17 mouse cellular contexts compared by ENCODE assay signal in genomic region chr17:30348031-30348430, GRCm38 (mm10).
DNase-seq lines count a peak whose midpoint lies in the region; ATAC-seq and TF ChIP-seq lines count a peak whose summit lies in the region.
"Had no signal": no experiment of that assay in that cellular context is flagged by ENCODE, and none has a peak within 500 bp of the region (broad histone marks: within the 10 kb centered on the region; RNA-seq: fewer than 3 reads in every experiment).

No protein-coding gene starts in this region.

- no peaks in the 10 kb centered on the region for H3K36me3 ChIP-seq in liver, embryonic 12.5 days
- no peaks in the 10 kb centered on the region for H3K36me3 ChIP-seq in liver, embryonic 13.5 days
- H3K36me3 ChIP-seq in neural tube, embryonic 13.5 days = no peaks in the 10 kb centered on the region
- no peaks in the 10 kb centered on the region for H3K36me3 ChIP-seq in kidney, adult 2 months (ENCODE audit: control insufficient read depth, insufficient read depth, low read length)
- H3K36me3 ChIP-seq: heart, embryonic 13.5 days had no signal

- H3K4me2 ChIP-seq in liver, embryonic 12.5 days = peak overlapping the region; percentile 59
- H3K4me2 ChIP-seq in liver, embryonic 13.5 days = peak overlapping the region; percentile 52
- H3K4me2 ChIP-seq in neural tube, embryonic 13.5 days = no peak overlapping the region

- H3K4me3 ChIP-seq in liver, embryonic 12.5 days = no peak overlapping the region
- H3K4me3 ChIP-seq in liver, embryonic 13.5 days (replicated peaks) = no peak overlapping the region
- H3K4me3 ChIP-seq in neural tube, embryonic 13.5 days = no peak overlapping the region
- no peak overlapping the region for H3K4me3 ChIP-seq in kidney, adult 2 months (ENCODE audit: insufficient read depth, low read depth, low read length)
- H3K4me3 ChIP-seq: heart, embryonic 13.5 days; myocyte had no signal

- 63% methylated on average over 2 of the region's 2 CpGs for WGBS in liver, embryonic 12.5 days (ENCODE audit: insufficient replicate concordance)
- 78% methylated on average over 2 of the region's 2 CpGs for WGBS in liver, embryonic 13.5 days (ENCODE audit: insufficient replicate concordance)
- WGBS in neural tube, embryonic 13.5 days = 68% methylated on average over 2 of the region's 2 CpGs
- 87% methylated on average over 2 of the region's 2 CpGs for WGBS in kidney, adult 2 months

- no peaks in the 10 kb centered on the region for H3K9me3 ChIP-seq in liver, embryonic 12.5 days (replicated peaks)
- H3K9me3 ChIP-seq in liver, embryonic 13.5 days (replicated peaks) = no peaks in the 10 kb centered on the region
- no peaks in the 10 kb centered on the region for H3K9me3 ChIP-seq in neural tube, embryonic 13.5 days
- H3K9me3 ChIP-seq: heart, embryonic 13.5 days had no signal

- no peak for TF ChIP-seq POLR2A in kidney, adult 2 months (IDR thresholded peaks at IDR 0.05; ENCODE audit: low read depth, low read length)

- peaks cover 50% of the 10 kb centered on the region for H3K4me1 ChIP-seq in liver, embryonic 12.5 days
- peaks cover 59% of the 10 kb centered on the region for H3K4me1 ChIP-seq in liver, embryonic 13.5 days (replicated peaks)
- peaks cover 58% of the 10 kb centered on the region for H3K4me1 ChIP-seq in neural tube, embryonic 13.5 days (replicated peaks)
- 0 out of 2 replicates have a peak, but pooled peaks cover 6% of the 10 kb centered on the region for H3K4me1 ChIP-seq in kidney, adult 2 months (ENCODE audit: control insufficient read depth, insufficient read depth, low read length)

- H3K27me3 ChIP-seq in liver, embryonic 12.5 days (replicated peaks) = 0 out of 2 replicates have a peak, but pooled peaks cover 3% of the 10 kb centered on the region
- H3K27me3 ChIP-seq in liver, embryonic 13.5 days = no peaks in the 10 kb centered on the region
- H3K27me3 ChIP-seq in neural tube, embryonic 13.5 days = no peaks in the 10 kb centered on the region
- H3K27me3 ChIP-seq in kidney, adult 2 months (replicated peaks; ENCODE audit: control insufficient read depth, insufficient read depth, low read length) = no peaks in the 10 kb centered on the region
- H3K27me3 ChIP-seq: heart, embryonic 13.5 days had no signal

- peak; percentile 10 for DNase-seq in adrenal gland, adult 2 months
- no peak for DNase-seq in adrenal gland, postnatal 14 days
- no peak for DNase-seq in liver
- DNase-seq in liver, embryonic 13.5 days = no peak
- no peak for DNase-seq in lung, adult 18-20 months
- no peak for DNase-seq in kidney, adult 2 months
- DNase-seq: adrenal gland, postnatal 36 days; cerebellum, adult 11-12 months; gastrocnemius, postnatal 10 days; kidney, postnatal 14 days; layer of hippocampus, postnatal 36 days; lung, postnatal 36 days had no signal

- no peak overlapping the region for H3K9ac ChIP-seq in liver, embryonic 12.5 days
- H3K9ac ChIP-seq in liver, embryonic 13.5 days = 0 out of 2 replicates have a peak overlapping the region, but pooled peaks have one; percentile 12
- H3K9ac ChIP-seq in neural tube, embryonic 13.5 days = no peak overlapping the region

- no peak for ATAC-seq in liver, embryonic 12.5 days
- ATAC-seq in liver, embryonic 13.5 days (ENCODE audit: low read depth) = no peak
- no peak for ATAC-seq in neural tube, embryonic 13.5 days (ENCODE audit: low read depth)
- ATAC-seq: inflammation-experienced regulatory T-cells, adult 6 months had no signal

- peak overlapping the region; percentile 53; the same call in 1 of the 2 replicates for H3K27ac ChIP-seq in liver, embryonic 12.5 days
- H3K27ac ChIP-seq in liver, embryonic 13.5 days = peak overlapping the region; percentile 66; the same call in 1 of the 2 replicates
- H3K27ac ChIP-seq in neural tube, embryonic 13.5 days (replicated peaks) = peak overlapping the region; percentile 79
- no peak overlapping the region for H3K27ac ChIP-seq in kidney, adult 2 months (ENCODE audit: insufficient read depth, low read depth, low read length)
- H3K27ac ChIP-seq: heart, embryonic 13.5 days had no signal

- no peak for TF ChIP-seq CTCF in kidney, adult 2 months (conservative IDR thresholded peaks at IDR 0.05; ENCODE audit: insufficient read depth, insufficient read length, low read depth, low read length)
